Mouse (Mus musculus) midbrain, embryonic 11.5 days (tissue): ENCODE measurements at regions not wholly inside any gene's neighbourhood (a gene's known extent, or its start where the extent isn't known, plus 50 kb on each side); places are given as distances from the start of the nearest gene placed in this dataset.

Source experiments
- ATAC-seq: fragments of 200-750 bp; cut with Nextera tagmentation; 2 replicates; pipeline ENCODE4 v1.8.0; 2017; ENCODE audit warnings: moderate TSS enrichment, moderate library complexity; ENCODE audit not compliant: low FRiP score
- DNase-seq: peaks from one replicate; pipeline ENCODE4 v3.0.0; 2015; ENCODE audit warnings: low spot score; ENCODE audit errors: missing footprints
- H3K27ac ChIP-seq: fragments of 300-500 bp; sonication (generic); 2 replicates; pipeline ENCODE4 v1.5.1; 2014; ENCODE audit warnings: low read depth, low read length
- H3K27me3 ChIP-seq: fragments of 300-500 bp; sonication (generic); 2 replicates; pipeline ENCODE4 v1.6.1; 2014; ENCODE audit warnings: mild to moderate bottlenecking, low read length, moderate library complexity, mixed read lengths; ENCODE audit not compliant: control insufficient read depth, insufficient read depth
- H3K36me3 ChIP-seq: fragments of 300-500 bp; sonication (generic); 2 replicates; pipeline ENCODE4 v1.6.1; 2014; ENCODE audit warnings: mild to moderate bottlenecking, low read length, moderate library complexity, mixed read lengths; ENCODE audit not compliant: control insufficient read depth, insufficient read depth
- H3K4me1 ChIP-seq: fragments of 300-500 bp; sonication (generic); 2 replicates; pipeline ENCODE4 v1.6.1; 2014; ENCODE audit warnings: low read length; ENCODE audit not compliant: control insufficient read depth, insufficient read depth
- H3K4me2 ChIP-seq: fragments of 300-500 bp; sonication (generic); 2 replicates; pipeline ENCODE4 v1.6.1; 2014; ENCODE audit warnings: mild to moderate bottlenecking, moderate library complexity
- H3K4me3 ChIP-seq: fragments of 300-500 bp; sonication (generic); 2 replicates; pipeline ENCODE4 v1.5.1; 2014; ENCODE audit warnings: low read depth, low read length
- H3K9ac ChIP-seq: fragments of 300-500 bp; sonication (generic); 2 replicates; pipeline ENCODE4 v1.6.1; 2014; ENCODE audit warnings: low read length
- H3K9me3 ChIP-seq: fragments of 300-500 bp; sonication (generic); 2 replicates; pipeline ENCODE4 v1.6.1; 2016; ENCODE audit warnings: low read length; ENCODE audit not compliant: control insufficient read depth
- WGBS: fragments of 180-500 bp; shearing (Covaris S2); extraction: QIAGEN DNeasy Blood & Tissue Kit; methylation state at CpG from one replicate; pipeline ENCODE4 v1.1.7; 2014; 5-methylcytosine and 5-hydroxymethylcytosine counted together

DNA sequence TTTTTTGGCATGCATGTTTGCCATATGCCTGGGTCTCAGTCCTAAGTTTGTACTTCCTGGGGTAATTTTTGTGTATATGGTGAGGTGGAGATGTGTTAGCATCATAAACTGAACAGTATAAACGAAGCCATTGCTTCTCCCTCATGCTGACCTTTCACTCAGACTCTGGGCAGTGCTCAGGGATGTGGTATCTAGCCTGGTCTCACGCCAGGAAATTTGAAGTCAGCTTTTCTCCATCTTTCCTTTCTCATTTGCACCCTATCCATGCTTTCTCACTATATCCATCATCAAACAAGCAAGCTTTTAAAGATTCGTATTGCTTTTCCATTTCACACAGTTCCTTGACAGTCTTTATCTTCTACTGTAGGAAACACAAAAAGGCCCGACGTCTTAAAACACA is 541.3 kb downstream of the Gja1 start:
- no peaks in the 10 kb centered on the region for H3K36me3 ChIP-seq
- DNase-seq = no peak
- WGBS = 83% methylated on average over 5 of the region's 5 CpGs
- no peak overlapping the region for H3K4me2 ChIP-seq
- no peak overlapping the region for H3K27ac ChIP-seq
- no peaks in the 10 kb centered on the region for H3K27me3 ChIP-seq
- no peak overlapping the region for H3K9ac ChIP-seq
- no peak overlapping the region for H3K4me3 ChIP-seq
- ATAC-seq = no peak
- no peaks in the 10 kb centered on the region for H3K9me3 ChIP-seq
- H3K4me1 ChIP-seq = peaks cover 3% of the 10 kb centered on the region; the same call in 1 of the 2 replicates

DNA sequence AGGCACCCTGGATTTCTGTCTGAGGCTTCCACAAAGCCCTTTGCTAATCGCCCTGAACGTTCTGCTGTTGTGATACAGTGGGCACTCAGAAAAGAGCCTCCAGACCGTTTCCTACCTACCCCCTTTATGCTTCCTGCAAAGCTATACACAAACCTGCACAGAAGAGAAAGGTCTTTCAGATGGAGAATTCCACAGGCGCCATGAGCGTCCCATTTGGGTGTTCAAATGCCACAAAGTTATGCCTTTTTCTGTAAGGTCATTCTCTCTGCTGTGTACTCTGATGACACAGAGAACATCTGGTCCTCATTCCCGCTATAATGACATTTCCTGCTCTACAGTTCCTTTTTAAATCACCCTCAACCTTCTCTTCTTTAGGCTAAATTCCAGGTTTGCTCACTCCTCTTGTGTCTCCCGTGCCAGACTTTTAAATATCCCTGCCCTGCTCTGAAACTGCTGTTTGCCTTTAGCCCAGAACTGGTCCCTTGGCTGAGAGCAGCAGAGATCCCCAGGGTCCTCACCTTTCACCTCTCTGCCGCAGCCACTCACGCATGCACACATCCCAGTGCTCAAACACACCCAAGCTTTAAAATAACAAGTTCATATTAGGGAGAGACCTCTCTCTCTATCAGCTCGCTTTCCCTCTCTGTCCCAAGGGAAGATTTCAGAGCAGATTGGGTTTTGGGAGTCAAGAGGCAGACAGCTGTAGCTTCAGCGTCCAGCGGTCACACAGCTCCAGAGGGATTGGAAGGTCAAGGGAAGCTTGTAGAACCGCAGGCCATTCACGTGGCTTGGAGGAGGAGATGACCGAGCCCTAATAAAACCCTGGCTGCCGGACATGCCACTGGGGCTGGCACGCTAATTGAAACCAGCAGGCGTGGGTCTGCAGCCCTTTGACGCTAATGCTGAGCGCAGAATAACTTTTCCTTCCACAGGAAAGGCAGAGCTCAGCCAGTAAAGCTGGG is 543.9 kb downstream of the Gja1 start:
- Histone ChIP-seq H3K9me3 (no peaks in the 10 kb centered on the region), H3K27me3 (no peaks in the 10 kb centered on the region), H3K4me2 (no peak overlapping the region), H3K4me1 (peaks cover 3% of the 10 kb centered on the region; the same call in 1 of the 2 replicates), H3K4me3 (no peak overlapping the region), H3K9ac (no peak overlapping the region), H3K36me3 (no peaks in the 10 kb centered on the region), H3K27ac (no peak overlapping the region)
- ATAC-seq (peak; percentile 55), DNase-seq (peak; percentile 91)
- WGBS = 52% methylated on average over 20 of the region's 20 CpGs

DNA sequence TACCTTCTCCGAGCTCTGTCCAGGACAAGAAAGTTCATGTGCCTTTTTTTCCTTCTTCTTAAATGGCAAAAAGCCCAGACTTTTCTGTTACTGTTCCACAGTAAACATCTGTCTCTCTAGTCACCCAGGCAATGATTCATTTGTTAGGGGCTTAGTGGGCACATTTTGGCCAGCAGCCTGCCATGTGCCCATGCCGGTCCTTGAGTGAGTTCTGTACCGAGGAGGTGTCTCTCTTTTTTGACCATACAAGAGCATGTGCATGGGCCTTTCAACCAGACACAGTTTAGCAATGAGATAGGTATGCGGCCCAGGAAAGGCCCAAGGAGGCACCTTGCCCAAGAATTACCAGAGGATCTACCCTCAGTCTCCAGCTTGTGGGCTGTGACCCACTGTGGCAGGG is 551.0 kb upstream of the Hsf2 start:
- Histone ChIP-seq H3K9me3 (no peaks in the 10 kb centered on the region), H3K4me2 (no peak overlapping the region), H3K4me3 (no peak overlapping the region), H3K9ac (no peak overlapping the region), H3K4me1 (no peaks in the 10 kb centered on the region), H3K27me3 (no peaks in the 10 kb centered on the region), H3K36me3 (no peaks in the 10 kb centered on the region), H3K27ac (no peak overlapping the region)
- no peak for DNase-seq
- no peak for ATAC-seq
- 95% methylated on average over 4 of the region's 4 CpGs for WGBS

DNA sequence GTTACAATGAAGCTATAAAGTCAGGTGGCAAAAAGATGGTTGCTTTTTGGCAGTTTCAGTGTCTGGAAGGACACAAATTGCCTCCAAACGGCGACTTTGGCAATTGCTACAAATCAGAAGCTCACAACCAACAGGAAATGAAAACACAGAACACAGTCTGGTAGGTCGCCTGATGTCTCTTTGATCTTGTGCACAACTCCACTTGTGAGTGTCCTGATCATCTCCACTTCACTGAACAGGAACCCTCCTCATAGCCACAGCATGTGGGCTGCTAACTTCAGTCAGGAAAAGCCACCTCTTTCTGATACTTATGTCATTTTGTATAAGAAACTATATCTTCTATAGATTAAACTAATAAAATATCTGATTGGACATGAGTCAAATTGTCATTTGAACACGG is 544.2 kb upstream of the Hsf2 start:
- Histone ChIP-seq H3K27ac (no peak overlapping the region), H3K27me3 (no peaks in the 10 kb centered on the region), H3K36me3 (no peaks in the 10 kb centered on the region), H3K4me1 (no peaks in the 10 kb centered on the region), H3K9ac (no peak overlapping the region), H3K4me2 (no peak overlapping the region), H3K4me3 (no peak overlapping the region), H3K9me3 (no peaks in the 10 kb centered on the region)
- WGBS = 41% methylated on average over 4 of the region's 4 CpGs
- ATAC-seq (no peak), DNase-seq (no peak)

DNA sequence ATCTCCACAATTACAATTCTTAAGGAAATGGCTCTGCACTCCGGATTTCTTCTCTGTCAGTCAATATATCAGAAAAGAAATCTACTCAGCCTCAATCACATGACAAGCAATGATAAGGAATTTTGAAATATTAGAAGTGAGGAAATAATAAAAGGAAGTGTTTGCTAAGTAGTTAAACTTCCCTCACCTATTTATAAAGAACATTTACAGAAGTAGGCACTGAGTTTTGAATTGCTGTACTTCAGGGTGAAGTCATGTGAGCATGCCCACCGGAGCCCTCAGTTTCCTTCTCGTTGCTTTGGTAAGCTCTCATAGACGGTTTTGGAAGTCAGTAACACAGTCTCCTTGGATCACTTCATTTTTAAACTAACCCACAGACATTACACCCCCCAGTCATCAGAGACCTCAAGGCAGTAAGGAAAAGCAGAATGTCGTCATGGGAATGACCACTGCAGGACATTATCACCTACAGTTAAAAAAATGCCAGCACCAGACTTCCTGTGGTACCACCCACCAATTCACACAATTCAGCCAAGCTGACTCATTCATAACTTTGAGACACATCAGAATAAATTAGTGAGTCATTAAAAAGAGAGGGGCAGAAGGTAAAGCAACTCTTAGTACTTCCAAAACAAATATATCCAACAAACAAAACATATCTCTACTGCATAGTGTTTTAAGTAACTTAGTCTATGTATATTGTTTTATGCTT is 541.6 kb upstream of the Hsf2 start:
- H3K9me3 ChIP-seq = no peaks in the 10 kb centered on the region
- WGBS = 88% methylated on average over 5 of the region's 5 CpGs
- H3K4me3 ChIP-seq = no peak overlapping the region
- DNase-seq (no peak), ATAC-seq (no peak)
- H3K27me3 ChIP-seq = no peaks in the 10 kb centered on the region
- H3K27ac ChIP-seq = no peak overlapping the region
- H3K4me1 ChIP-seq = no peaks in the 10 kb centered on the region
- no peak overlapping the region for H3K9ac ChIP-seq
- H3K4me2 ChIP-seq = no peak overlapping the region
- no peaks in the 10 kb centered on the region for H3K36me3 ChIP-seq

DNA sequence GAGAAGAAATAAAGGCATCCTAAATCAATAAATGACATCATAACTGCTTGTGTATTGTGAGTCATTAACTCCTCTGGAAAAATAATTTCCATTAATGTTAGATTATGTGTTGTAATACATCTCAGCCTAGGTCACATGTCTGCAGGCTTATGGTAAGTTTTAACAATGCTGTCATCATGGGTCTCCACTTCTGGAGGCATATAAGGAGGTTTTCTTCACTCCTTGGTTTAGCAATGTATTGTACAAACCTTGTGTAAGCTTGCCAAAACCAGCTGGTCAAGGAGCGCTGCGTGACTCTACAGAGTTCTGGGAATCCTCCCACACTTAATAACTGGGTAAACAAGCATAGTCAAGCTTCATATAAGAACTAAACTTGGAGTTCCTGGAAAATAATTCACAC is 529.5 kb upstream of the Hsf2 start:
- DNase-seq (no peak), ATAC-seq (no peak)
- 100% methylated on average over 2 of the region's 2 CpGs for WGBS
- Histone ChIP-seq H3K27ac (no peak overlapping the region), H3K27me3 (no peaks in the 10 kb centered on the region), H3K9me3 (no peaks in the 10 kb centered on the region), H3K4me2 (no peak overlapping the region), H3K4me1 (no peaks in the 10 kb centered on the region), H3K9ac (no peak overlapping the region), H3K36me3 (no peaks in the 10 kb centered on the region), H3K4me3 (no peak overlapping the region)

DNA sequence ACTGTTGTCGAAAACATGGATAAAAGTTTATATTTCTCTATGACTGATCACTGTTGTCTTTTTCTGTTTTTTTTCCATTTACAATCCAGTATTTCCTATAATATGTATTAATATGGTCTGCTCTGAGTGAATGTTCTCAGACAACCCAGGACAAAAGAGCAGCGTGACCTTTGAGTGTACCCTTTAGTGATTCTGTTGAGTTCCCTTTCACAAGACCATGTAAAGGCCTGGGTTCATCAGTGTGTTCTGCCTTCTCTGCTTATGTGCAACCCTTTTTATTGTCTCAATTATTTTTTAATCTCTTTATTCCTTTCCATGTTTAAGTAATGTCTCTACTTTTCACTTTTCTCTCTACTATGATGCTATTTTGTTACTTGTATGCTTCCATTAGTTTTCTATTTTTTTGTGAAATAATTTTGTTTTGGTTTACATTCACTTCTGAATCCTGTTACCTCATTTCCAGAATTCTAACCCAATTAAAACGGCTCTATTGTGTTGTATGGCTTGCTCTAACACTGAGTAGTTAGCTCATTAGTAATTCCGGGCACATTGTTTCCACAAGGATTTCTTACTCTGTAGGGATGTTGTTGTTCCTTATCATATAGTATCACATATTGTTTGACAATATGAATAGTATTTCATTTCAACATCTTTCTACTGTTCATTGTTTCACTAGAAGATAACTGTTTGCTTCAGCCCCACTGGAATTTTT is 523.9 kb upstream of the Hsf2 start:
- Histone ChIP-seq H3K4me2 (no peak overlapping the region), H3K9ac (no peak overlapping the region), H3K27me3 (no peaks in the 10 kb centered on the region), H3K9me3 (no peaks in the 10 kb centered on the region), H3K27ac (no peak overlapping the region), H3K36me3 (no peaks in the 10 kb centered on the region), H3K4me3 (no peak overlapping the region), H3K4me1 (no peaks in the 10 kb centered on the region)
- ATAC-seq (no peak), DNase-seq (no peak)
- 80% methylated on average over 4 of the region's 4 CpGs for WGBS

DNA sequence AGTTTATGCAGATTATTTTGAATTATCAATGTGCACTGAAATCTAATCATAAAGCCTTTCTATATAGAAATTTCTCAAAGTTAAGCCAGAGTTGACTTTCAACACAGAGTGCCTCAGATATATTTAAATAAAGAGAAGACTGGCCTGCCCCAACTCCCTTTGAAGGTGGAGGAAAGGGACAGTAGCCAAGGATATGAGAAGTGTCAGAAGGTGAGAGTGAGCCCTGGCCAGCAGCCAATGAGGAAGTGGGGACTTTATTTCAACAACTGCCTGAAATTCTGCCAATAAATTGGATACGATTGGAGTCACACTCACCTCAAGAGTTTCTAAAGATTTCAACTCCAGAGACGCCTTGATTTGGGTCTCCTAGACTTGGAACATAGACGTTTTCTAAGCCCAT is 523.0 kb upstream of the Hsf2 start:
- Histone ChIP-seq H3K27ac (no peak overlapping the region), H3K36me3 (no peaks in the 10 kb centered on the region), H3K27me3 (no peaks in the 10 kb centered on the region), H3K4me3 (no peak overlapping the region), H3K4me1 (no peaks in the 10 kb centered on the region), H3K4me2 (no peak overlapping the region), H3K9ac (no peak overlapping the region), H3K9me3 (no peaks in the 10 kb centered on the region)
- WGBS = 86% methylated on average over 3 of the region's 3 CpGs
- DNase-seq (no peak), ATAC-seq (no peak)

DNA sequence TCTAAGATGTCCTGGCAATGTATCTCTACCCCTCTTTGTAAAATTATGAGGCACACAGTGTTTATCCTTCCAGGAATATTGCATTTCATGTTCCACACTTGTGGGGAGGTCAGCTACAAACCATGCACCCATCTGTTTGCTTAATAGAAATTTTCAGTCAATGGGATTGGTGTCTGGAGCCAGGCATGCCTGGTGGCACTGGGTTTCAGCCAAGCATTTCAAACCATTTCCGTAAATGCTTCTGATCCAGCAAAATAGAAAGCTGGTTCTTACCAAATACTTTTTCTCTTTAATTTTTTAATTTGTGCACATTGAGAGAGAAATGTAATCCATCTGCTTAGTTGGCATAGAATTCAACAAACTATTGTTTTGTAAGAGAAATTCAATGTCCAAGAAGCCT is 517.3 kb upstream of the Hsf2 start:
- Histone ChIP-seq H3K27me3 (no peaks in the 10 kb centered on the region), H3K4me3 (no peak overlapping the region), H3K27ac (no peak overlapping the region), H3K4me2 (no peak overlapping the region), H3K9ac (no peak overlapping the region), H3K9me3 (no peaks in the 10 kb centered on the region), H3K36me3 (no peaks in the 10 kb centered on the region), H3K4me1 (no peaks in the 10 kb centered on the region)
- ATAC-seq (no peak), DNase-seq (no peak)
- 90% methylated on average over 1 of the region's 1 CpGs for WGBS
